Mouse (Mus musculus): Measurements from ENCODE around the gene Aqp9.

DNA sequence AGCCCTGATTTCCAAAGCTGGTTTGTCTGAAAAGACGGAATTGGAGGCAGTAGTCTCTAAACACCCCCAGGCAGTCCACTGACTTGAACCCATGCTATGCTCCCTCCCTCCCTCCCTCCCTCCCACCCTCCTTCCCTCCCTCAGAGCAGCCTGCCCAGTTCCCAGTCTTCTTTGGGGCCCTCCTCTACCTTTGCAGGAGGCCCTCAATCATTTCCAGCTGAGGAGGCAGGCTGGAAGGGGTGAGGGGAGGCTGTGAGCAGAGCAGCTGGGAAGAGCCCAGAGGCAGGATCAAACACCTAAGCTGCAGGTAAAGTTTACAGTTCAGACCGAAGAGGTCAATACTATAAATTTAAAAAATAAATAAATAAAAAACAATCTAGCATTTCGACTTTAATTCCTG lies 4.1 kb downstream of the Aqp9 start:
- TF ChIP-seq CTCF (IDR thresholded peaks at IDR 0.05; ENCODE audit: insufficient read depth, low read length) (no peak), POLR2A (IDR thresholded peaks at IDR 0.05; ENCODE audit: borderline replicate concordance, extremely low read depth, low read depth, low read length) (no peak)

Measured in lung, adult 2 months (tissue).